Mouse (Mus musculus) cerebellum, adult 2 months (tissue): ENCODE results near the gene Prdm10.

Experiments
- CTCF ChIP-seq: fragments of 200-500 bp; IDR thresholded peaks from 2 replicates; pipeline ENCODE4 v1.5.1; 2011; ENCODE audit warnings: low read depth, mild to moderate bottlenecking, control low read depth, low read length, moderate library complexity, borderline replicate concordance; ENCODE audit not compliant: insufficient read depth
- POLR2A ChIP-seq: fragments of 200-500 bp; IDR thresholded peaks from 2 replicates; pipeline ENCODE4 v1.6.1; 2011; ENCODE audit warnings: low read length, control low read depth, borderline replicate concordance; ENCODE audit not compliant: insufficient read depth

GRCm38 (mm10) chr9:31315983-31316382, 35.6 kb downstream of the Prdm10 start:
- TF ChIP-seq CTCF (no peak), POLR2A (peak; percentile 45; the same call in 1 of the 2 replicates)
